Mouse (Mus musculus) kidney, adult 2 months (tissue): ENCODE measurements around the gene Capn7. TPM values are rescaled to one million over a fixed set of nuclear protein-coding genes. Genes with fewer than 3 reads are reported as not detected.

Experiments used
- DNase-seq: peaks from one replicate; pipeline ENCODE4 v3.0.0; 2021
- H3K27ac ChIP-seq: fragments of 200-500 bp; 2 replicates; pipeline ENCODE4 v1.5.1; 2012; ENCODE audit warnings: low read depth, low read length, control low read depth, inconsistent platforms; ENCODE audit not compliant: insufficient read depth
- H3K27me3 ChIP-seq: fragments of 200-500 bp; replicated peaks from 2 replicates; pipeline ENCODE4 v1.6.1; 2012; ENCODE audit warnings: mild to moderate bottlenecking, moderate library complexity, low read length, inconsistent platforms; ENCODE audit not compliant: control insufficient read depth, insufficient read depth
- H3K36me3 ChIP-seq: fragments of 200-500 bp; 2 replicates; pipeline ENCODE4 v1.6.1; 2012; ENCODE audit warnings: mild to moderate bottlenecking, moderate library complexity, low read length, inconsistent platforms; ENCODE audit not compliant: control insufficient read depth, insufficient read depth
- H3K4me1 ChIP-seq: fragments of 200-500 bp; 2 replicates; pipeline ENCODE4 v1.6.1; 2011; ENCODE audit warnings: low read length; ENCODE audit not compliant: control insufficient read depth, insufficient read depth
- H3K4me3 ChIP-seq: fragments of 200-500 bp; 2 replicates; pipeline ENCODE4 v1.5.1; 2011; ENCODE audit warnings: mild to moderate bottlenecking, low read depth, low read length, control low read depth; ENCODE audit not compliant: insufficient read depth
- CTCF ChIP-seq: fragments of 200-500 bp; conservative IDR thresholded peaks from 2 replicates; pipeline ENCODE4 v1.5.1; 2011; ENCODE audit warnings: low read depth, mild to moderate bottlenecking, control low read depth, low read length, moderate library complexity, mixed read lengths; ENCODE audit not compliant: insufficient read depth, insufficient read length
- POLR2A ChIP-seq: fragments of 200-500 bp; IDR thresholded peaks from one replicate; pipeline ENCODE4 v1.6.1; 2011; ENCODE audit warnings: low read depth, low read length, control low read depth
- WGBS: fragments of 180-500 bp; shearing (Covaris S2); methylation state at CpG from one replicate; pipeline ENCODE4 v1.1.7; 2018; 5-methylcytosine and 5-hydroxymethylcytosine counted together
- polyA plus RNA-seq: library from polyadenylated mRNA; depleted of rRNA; stranded (reverse); fragments of >200 nt; gene quantifications from 2 replicates; pipeline ENCODE4 v1.2.3, GENCODE M21; 2012

Capn7 gene
- polyA plus RNA-seq, 1 experiment = 13.6 TPM

DNA sequence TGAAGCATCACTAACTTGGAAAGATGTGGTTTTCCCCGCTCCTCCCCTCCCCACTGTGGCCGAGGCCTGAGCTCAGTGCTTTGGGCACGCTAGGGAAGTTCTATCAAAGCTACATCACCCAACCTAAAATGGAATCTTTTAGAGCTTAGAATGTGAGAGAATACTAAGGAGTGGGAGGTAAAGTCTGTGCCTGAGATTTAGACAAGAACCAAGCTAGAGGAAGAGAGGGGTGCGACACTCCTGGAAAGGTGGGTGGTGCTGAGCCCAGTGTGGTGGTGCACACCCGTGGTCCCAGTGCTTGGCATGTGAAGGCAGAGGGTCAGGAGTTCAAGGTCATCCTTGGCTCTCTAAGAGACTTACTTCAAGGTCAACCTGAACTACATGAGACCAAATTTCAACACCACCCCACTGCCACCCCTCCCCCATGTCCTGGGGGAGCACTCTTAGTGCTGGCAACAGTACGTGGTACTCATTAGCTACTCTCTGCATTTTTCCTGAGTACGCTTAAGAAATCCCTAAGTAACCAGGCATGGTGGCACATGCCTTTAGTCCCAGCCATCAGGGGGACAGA lies 59.3 kb downstream of the Capn7 start:
- TF ChIP-seq CTCF (no peak), POLR2A (no peak)
- DNase-seq = no peak
- peaks cover 27% of the 10 kb centered on the region for H3K4me1 ChIP-seq
- 87% methylated on average over 7 of the region's 7 CpGs for WGBS
- no peak overlapping the region for H3K4me3 ChIP-seq
- no peaks in the 10 kb centered on the region for H3K27me3 ChIP-seq
- no peaks in the 10 kb centered on the region for H3K36me3 ChIP-seq
- no peak overlapping the region for H3K27ac ChIP-seq

DNA sequence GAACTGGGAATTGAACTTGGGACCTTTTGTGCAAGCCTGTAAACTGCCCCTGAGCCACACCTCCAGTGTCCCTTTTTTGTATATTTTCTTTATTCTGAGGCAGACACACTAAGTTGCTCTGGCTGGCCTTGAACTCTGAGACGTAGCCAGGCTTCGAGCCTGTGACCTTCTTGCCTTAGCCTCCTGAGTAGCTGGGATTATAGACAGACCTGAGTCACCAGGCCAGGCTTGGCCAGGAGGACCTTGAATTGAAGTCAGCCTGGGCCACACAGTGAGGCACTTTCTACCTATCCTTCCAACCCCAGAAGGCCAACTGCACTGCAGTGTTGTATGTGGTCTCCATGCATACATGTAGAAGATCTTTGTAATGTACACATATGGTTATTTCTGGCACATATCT lies 60.0 kb downstream of the Capn7 start:
- no peak for TF ChIP-seq POLR2A
- no peaks in the 10 kb centered on the region for H3K27me3 ChIP-seq
- H3K4me1 ChIP-seq = peaks cover 34% of the 10 kb centered on the region
- DNase-seq = no peak
- H3K4me3 ChIP-seq = no peak overlapping the region
- WGBS = 89% methylated on average over 2 of the region's 2 CpGs
- no peak overlapping the region for H3K27ac ChIP-seq
- H3K36me3 ChIP-seq = no peaks in the 10 kb centered on the region

DNA sequence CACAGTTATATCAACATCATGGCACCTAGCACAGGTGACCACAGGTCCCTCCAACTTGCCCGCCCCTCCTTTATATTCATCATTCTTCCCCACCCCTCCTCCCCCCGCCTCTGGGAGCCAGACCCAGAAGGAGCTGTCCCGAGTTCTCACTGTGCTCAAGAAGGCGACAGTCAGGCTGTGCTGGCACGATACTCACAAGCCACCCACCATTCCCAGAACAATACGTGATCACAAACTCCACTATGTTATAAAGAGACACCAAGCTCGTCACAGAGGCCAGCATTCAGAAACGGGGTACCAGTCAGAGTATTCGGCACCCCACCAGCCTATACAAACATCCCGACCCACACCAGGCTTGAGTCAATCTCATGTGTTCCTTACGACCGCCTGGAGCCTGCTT lies 60.9 kb downstream of the Capn7 start:
- DNase-seq = no peak
- Histone ChIP-seq H3K4me1 (peaks cover 42% of the 10 kb centered on the region), H3K27ac (peak overlapping the region; percentile 90), H3K27me3 (no peaks in the 10 kb centered on the region), H3K36me3 (no peaks in the 10 kb centered on the region), H3K4me3 (no peak overlapping the region)
- 67% methylated on average over 12 of the region's 12 CpGs for WGBS
- no peak for TF ChIP-seq CTCF
- no peak for TF ChIP-seq POLR2A

DNA sequence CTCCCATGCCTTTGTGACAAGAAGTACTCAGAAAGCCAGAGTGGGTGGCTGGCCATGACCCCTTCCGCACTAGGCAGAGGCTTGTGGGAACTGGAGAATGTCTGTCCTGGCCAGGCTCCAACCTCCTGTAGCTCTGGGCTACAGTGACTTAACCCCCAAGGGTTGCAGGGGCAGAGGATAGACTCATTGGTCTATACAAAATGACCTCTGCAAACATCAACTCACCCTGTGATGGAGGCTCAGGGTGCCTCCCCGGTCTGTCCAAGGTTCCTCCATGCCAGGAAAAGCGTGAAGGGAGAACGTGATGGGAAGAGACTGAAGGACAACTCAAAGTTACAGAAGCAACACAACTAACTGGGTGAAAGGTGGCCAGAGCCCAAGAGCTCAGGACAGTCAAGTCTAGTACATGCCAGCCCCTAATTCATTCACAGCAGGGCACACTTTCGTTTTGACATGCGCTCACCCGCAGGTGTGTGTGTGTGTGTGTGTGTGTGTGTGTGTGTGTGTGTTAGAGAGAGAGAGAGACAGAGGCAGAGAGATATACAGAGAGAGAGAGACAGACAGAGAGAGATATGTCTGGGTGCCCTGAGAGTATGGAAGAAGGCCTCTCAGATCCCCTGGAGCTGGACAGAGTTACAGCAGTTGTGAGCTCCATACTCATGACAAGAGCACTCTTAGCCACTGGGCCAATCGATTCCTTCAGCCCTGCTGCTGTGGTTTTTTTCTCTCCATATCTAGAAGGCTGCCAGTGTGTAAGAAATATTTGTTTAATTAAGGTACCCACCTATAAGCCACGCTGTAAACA lies 61.6 kb downstream of the Capn7 start:
- 40% methylated on average over 9 of the region's 9 CpGs for WGBS
- peak; percentile 83 for DNase-seq
- H3K27ac ChIP-seq = peak overlapping the region; percentile 90

DNA sequence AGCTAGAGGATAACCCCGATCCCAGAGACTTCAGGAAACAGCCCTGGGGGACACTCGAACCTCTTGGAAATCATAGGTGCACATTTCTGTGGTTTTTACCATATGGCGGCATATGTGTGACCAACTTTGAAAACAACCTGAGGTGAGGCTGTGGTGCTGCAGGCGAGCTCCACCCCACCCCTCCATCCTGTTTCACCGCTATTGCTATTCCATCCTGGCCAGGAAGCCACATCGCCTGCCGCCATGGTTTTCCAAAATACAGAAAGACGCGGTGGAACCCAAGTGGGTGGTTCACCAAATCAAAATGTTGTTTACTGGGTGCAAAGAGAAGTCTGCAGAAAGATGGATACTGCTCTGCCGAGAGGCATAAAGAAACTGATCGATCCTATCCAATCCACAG lies 62.4 kb downstream of the Capn7 start:
- H3K36me3 ChIP-seq = no peaks in the 10 kb centered on the region
- WGBS = 94% methylated on average over 11 of the region's 11 CpGs
- peaks cover 52% of the 10 kb centered on the region for H3K4me1 ChIP-seq
- no peak for TF ChIP-seq CTCF
- TF ChIP-seq POLR2A = no peak
- peak overlapping the region; percentile 90; the same call in 1 of the 2 replicates for H3K27ac ChIP-seq
- no peaks in the 10 kb centered on the region for H3K27me3 ChIP-seq
- DNase-seq = no peak
- no peak overlapping the region for H3K4me3 ChIP-seq

More for the DNA sequence above, 61.6 kb downstream of the Capn7 start:
- Histone ChIP-seq H3K36me3 (no peaks in the 10 kb centered on the region), H3K27me3 (no peaks in the 10 kb centered on the region), H3K4me3 (no peak overlapping the region), H3K4me1 (peaks cover 48% of the 10 kb centered on the region)
- TF ChIP-seq CTCF (no peak), POLR2A (no peak)

DNA sequence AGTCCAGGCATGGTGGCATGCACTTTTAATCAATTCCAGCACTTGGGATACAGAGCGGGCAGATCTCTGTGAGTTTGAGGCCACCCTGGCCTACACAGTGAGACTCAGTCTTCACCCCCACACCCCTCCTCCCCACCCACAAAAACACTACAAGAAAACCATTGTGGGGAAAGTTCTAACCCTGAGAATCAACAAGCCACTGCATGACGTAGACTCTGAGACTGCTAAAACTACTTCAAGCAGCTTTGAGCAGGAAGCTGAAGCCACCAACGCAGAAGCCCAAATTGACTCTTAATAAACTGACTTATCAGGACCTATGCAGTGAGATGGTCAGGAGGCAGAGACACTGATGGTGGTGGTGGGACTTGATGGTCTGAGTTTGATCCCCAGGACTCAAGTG lies 62.8 kb downstream of the Capn7 start:
- WGBS = 91% methylated on average over 3 of the region's 3 CpGs
- Histone ChIP-seq H3K27ac (no peak overlapping the region; the same call in 1 of the 2 replicates), H3K4me1 (peaks cover 51% of the 10 kb centered on the region), H3K27me3 (no peaks in the 10 kb centered on the region), H3K36me3 (no peaks in the 10 kb centered on the region), H3K4me3 (no peak overlapping the region)
- DNase-seq = no peak
- no peak for TF ChIP-seq POLR2A
- no peak for TF ChIP-seq CTCF

DNA sequence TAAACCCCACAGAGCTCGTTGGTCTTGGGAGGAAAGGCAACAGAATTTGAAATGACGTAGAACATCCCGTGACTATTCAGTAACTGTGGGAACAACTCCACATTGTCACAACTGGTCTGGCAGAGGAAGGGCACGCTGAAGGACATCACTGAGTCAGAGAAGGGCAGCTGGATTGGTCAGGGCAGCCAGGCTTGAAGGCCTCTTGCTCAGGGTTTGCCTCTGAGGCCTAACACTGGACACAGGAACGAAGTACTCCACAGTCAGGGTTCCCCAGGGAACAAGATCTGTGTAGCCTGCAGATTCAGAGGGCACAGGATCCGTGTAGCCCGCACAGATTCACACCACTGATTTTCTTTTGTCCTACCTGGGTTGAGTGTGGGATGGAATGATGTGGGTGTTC lies 63.8 kb downstream of the Capn7 start:
- WGBS = 42% methylated on average over 7 of the region's 7 CpGs
- Histone ChIP-seq H3K27ac (peak overlapping the region; percentile 11), H3K4me1 (peaks cover 52% of the 10 kb centered on the region), H3K36me3 (no peaks in the 10 kb centered on the region; the same call in 1 of the 2 replicates), H3K4me3 (no peak overlapping the region), H3K27me3 (no peaks in the 10 kb centered on the region)
- TF ChIP-seq POLR2A = no peak
- no peak for TF ChIP-seq CTCF
- no peak for DNase-seq

DNA sequence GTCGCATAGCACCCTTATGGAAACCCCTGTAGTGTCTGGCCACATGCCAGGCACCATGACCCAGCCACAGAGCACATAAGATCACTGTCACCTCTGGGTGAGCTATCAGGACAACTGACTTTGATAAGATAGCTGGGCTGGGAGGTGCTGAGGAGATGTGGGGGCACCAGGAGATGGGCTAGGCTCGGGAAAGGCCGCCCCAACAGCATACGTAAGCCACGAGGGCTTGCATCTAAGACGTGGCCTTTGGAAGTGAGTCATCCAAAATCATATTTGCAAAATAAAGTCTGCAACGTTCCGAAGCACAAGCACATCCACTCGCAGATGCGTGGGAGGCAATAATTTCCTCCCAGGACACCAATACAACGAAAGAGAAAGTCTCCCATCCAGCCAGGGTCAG lies 64.5 kb downstream of the Capn7 start:
- peaks cover 52% of the 10 kb centered on the region for H3K4me1 ChIP-seq
- WGBS = 63% methylated on average over 11 of the region's 11 CpGs
- DNase-seq = no peak
- H3K27me3 ChIP-seq = no peaks in the 10 kb centered on the region
- H3K4me3 ChIP-seq = no peak overlapping the region
- H3K27ac ChIP-seq = peak overlapping the region; percentile 11; the same call in 1 of the 2 replicates
- TF ChIP-seq CTCF = no peak
- no peak for TF ChIP-seq POLR2A
- H3K36me3 ChIP-seq = no peaks in the 10 kb centered on the region; the same call in 1 of the 2 replicates
